ENCODE assay signal across 8 mouse cellular contexts in genomic region chr8:119604398-119604803, GRCm38 (mm10). TPM values are rescaled to one million over a fixed set of nuclear protein-coding genes. Genes with fewer than 3 reads are reported as not detected.
DNase-seq lines count a peak whose midpoint lies in the region; ATAC-seq lines count a peak whose summit lies in the region.

No protein-coding gene starts in this region.

- peak overlapping the region; percentile 86 for H3K4me3 ChIP-seq in heart, embryonic 15.5 days
- peak overlapping the region; percentile 74 for H3K4me3 ChIP-seq in brown adipose tissue, adult 24 weeks (ENCODE audit: insufficient read depth, low read depth, low read length)
- peak overlapping the region; percentile 75 for H3K4me3 ChIP-seq in hindbrain, embryonic 12.5 days
- H3K4me3 ChIP-seq in midbrain, embryonic 11.5 days (ENCODE audit: low read depth, low read length) = peak overlapping the region; percentile 71

- H3K9me3 ChIP-seq in heart, embryonic 15.5 days (replicated peaks) = peaks cover 5% of the 10 kb centered on the region; the same call in 1 of the 2 replicates
- H3K9me3 ChIP-seq in hindbrain, embryonic 12.5 days (replicated peaks) = no peaks in the 10 kb centered on the region
- H3K9me3 ChIP-seq in midbrain, embryonic 11.5 days (ENCODE audit: control insufficient read depth, low read length) = no peaks in the 10 kb centered on the region

- peak overlapping the region; percentile 78 for H3K9ac ChIP-seq in heart, embryonic 15.5 days
- peak overlapping the region; percentile 75 for H3K9ac ChIP-seq in hindbrain, embryonic 12.5 days
- H3K9ac ChIP-seq in midbrain, embryonic 11.5 days (ENCODE audit: low read length) = peak overlapping the region; percentile 81

- H3K36me3 ChIP-seq in heart, embryonic 15.5 days = peaks cover 28% of the 10 kb centered on the region
- peaks cover 33% of the 10 kb centered on the region for H3K36me3 ChIP-seq in hindbrain, embryonic 12.5 days
- H3K36me3 ChIP-seq in midbrain, embryonic 11.5 days (ENCODE audit: control insufficient read depth, insufficient read depth, low read length) = peaks cover 17% of the 10 kb centered on the region; the same call in 1 of the 2 replicates

- WGBS in heart, embryonic 15.5 days = 14% methylated on average over 12 of the region's 12 CpGs
- WGBS in hindbrain, embryonic 12.5 days = 46% methylated on average over 12 of the region's 12 CpGs
- WGBS in midbrain, embryonic 11.5 days = 52% methylated on average over 12 of the region's 12 CpGs

- peaks cover 15% of the 10 kb centered on the region for H3K4me1 ChIP-seq in heart, embryonic 15.5 days (replicated peaks)
- no peaks in the 10 kb centered on the region for H3K4me1 ChIP-seq in brown adipose tissue, adult 24 weeks (ENCODE audit: control insufficient read depth, insufficient read depth, insufficient read length, low read length)
- peaks cover 12% of the 10 kb centered on the region for H3K4me1 ChIP-seq in hindbrain, embryonic 12.5 days
- H3K4me1 ChIP-seq in midbrain, embryonic 11.5 days (ENCODE audit: control insufficient read depth, insufficient read depth, low read length) = peaks cover 7% of the 10 kb centered on the region

- H3K27ac ChIP-seq in heart, embryonic 15.5 days = peak overlapping the region; percentile 58
- no peak overlapping the region for H3K27ac ChIP-seq in brown adipose tissue, adult 24 weeks (replicated peaks; ENCODE audit: low read depth, low read length)
- H3K27ac ChIP-seq in hindbrain, embryonic 12.5 days = no peak overlapping the region
- H3K27ac ChIP-seq in midbrain, embryonic 11.5 days (ENCODE audit: low read depth, low read length) = no peak overlapping the region

- no peak for DNase-seq in heart, adult 18-20 months
- no peak for DNase-seq in midbrain, embryonic 11.5 days (ENCODE audit: low spot score, missing footprints)
- DNase-seq in layer of hippocampus, adult 8-10 months (ENCODE audit: low spot score in 2 of 2) = no peak
- no peak for DNase-seq in layer of hippocampus, postnatal 36 days
- no peak for DNase-seq in right cerebral cortex, postnatal 10 days (ENCODE audit: low spot score in 2 of 2)

- no peak for ATAC-seq in heart, embryonic 15.5 days (replicated peaks; ENCODE audit: insufficient number of reproducible peaks, insufficient read depth, low FRiP score, low read depth)
- no peak for ATAC-seq in hindbrain, embryonic 12.5 days (ENCODE audit: low FRiP score)
- ATAC-seq in midbrain, embryonic 11.5 days (ENCODE audit: low FRiP score) = no peak

- H3K27me3 ChIP-seq in heart, embryonic 15.5 days = no peaks in the 10 kb centered on the region
- H3K27me3 ChIP-seq in hindbrain, embryonic 12.5 days = no peaks in the 10 kb centered on the region
- no peaks in the 10 kb centered on the region for H3K27me3 ChIP-seq in midbrain, embryonic 11.5 days (ENCODE audit: control insufficient read depth, insufficient read depth, low read length)

- peak overlapping the region; percentile 83 for H3K4me2 ChIP-seq in heart, embryonic 15.5 days
- peak overlapping the region; percentile 77 for H3K4me2 ChIP-seq in hindbrain, embryonic 12.5 days (replicated peaks)
- peak overlapping the region; percentile 86 for H3K4me2 ChIP-seq in midbrain, embryonic 11.5 days

RNA-seq across cellular contexts. Expression of gene Taf1c, which starts 0.6 kb away (rescaled TPM):
- polyA plus RNA-seq in heart, embryonic 15.5 days (2015; fragmentation: Nextera tagmentation; extraction: Ambion mirVana) = 4.1 and 8.8 TPM in 2 replicates
- 1 to 10 TPM; 3.5 to 4.5 TPM for total RNA-seq in heart, adult 18-20 months (2021)
- 0.92 and 1.8 TPM in 2 replicates for polyA plus RNA-seq in brown adipose tissue, adult 24 weeks (2012; ENCODE audit: insufficient read depth, insufficient read length, missing spikeins)
- 13.2 and 14.9 TPM in 2 replicates for polyA plus RNA-seq in hindbrain, embryonic 12.5 days (2016; fragmentation: Nextera tagmentation; extraction: Ambion mirVana)
- 11.1 and 13.4 TPM in 2 replicates for polyA plus RNA-seq in midbrain, embryonic 11.5 days (2014; fragmentation: Nextera tagmentation; extraction: Ambion mirVana)
- total RNA-seq in layer of hippocampus, adult 8-10 months (2022) = 10 to 100 TPM; 10.7 to 11.8 (median 11.5) TPM
- 10 to 100 TPM; 11.5 to 11.7 TPM for total RNA-seq in layer of hippocampus, postnatal 36 days (2021)

RNA-seq across cellular contexts. Expression of gene Adad2, which starts 8.1 kb away (rescaled TPM):
- polyA plus RNA-seq in heart, embryonic 15.5 days (2015; fragmentation: Nextera tagmentation; extraction: Ambion mirVana) = not detected in 2 replicates
- total RNA-seq in heart, adult 18-20 months (2021) = not detected
- polyA plus RNA-seq in brown adipose tissue, adult 24 weeks (2012; ENCODE audit: insufficient read depth, insufficient read length, missing spikeins) = not detected in 2 replicates
- 0.18 TPM in 1 of 2 replicates, not detected in the other for polyA plus RNA-seq in hindbrain, embryonic 12.5 days (2016; fragmentation: Nextera tagmentation; extraction: Ambion mirVana)
- 0.11 and 0.27 TPM in 2 replicates for polyA plus RNA-seq in midbrain, embryonic 11.5 days (2014; fragmentation: Nextera tagmentation; extraction: Ambion mirVana)
- 1 to 10 TPM in 2 of 4 experiments, under 1 TPM in 2; 0.33 to 1.1 (median 0.71) TPM for total RNA-seq in layer of hippocampus, adult 8-10 months (2022)
- under 1 TPM in 1 of 2 experiments, not detected in 1; 0.46 TPM for total RNA-seq in layer of hippocampus, postnatal 36 days (2021)

RNA-seq across cellular contexts. Expression of gene Dnaaf1, which starts 29.4 kb away (rescaled TPM):
- polyA plus RNA-seq in heart, embryonic 15.5 days (2015; fragmentation: Nextera tagmentation; extraction: Ambion mirVana) = 0.16 and 0.27 TPM in 2 replicates
- under 1 TPM in 1 of 2 experiments, not detected in 1; 0.15 TPM for total RNA-seq in heart, adult 18-20 months (2021)
- not detected in 2 replicates for polyA plus RNA-seq in brown adipose tissue, adult 24 weeks (2012; ENCODE audit: insufficient read depth, insufficient read length, missing spikeins)
- polyA plus RNA-seq in hindbrain, embryonic 12.5 days (2016; fragmentation: Nextera tagmentation; extraction: Ambion mirVana) = 0.61 TPM in 2 replicates
- 0.19 TPM in 1 of 2 replicates, not detected in the other for polyA plus RNA-seq in midbrain, embryonic 11.5 days (2014; fragmentation: Nextera tagmentation; extraction: Ambion mirVana)
- total RNA-seq in layer of hippocampus, adult 8-10 months (2022) = under 1 TPM; 0.13 to 0.43 (median 0.17) TPM
- under 1 TPM; 0.12 to 0.18 TPM for total RNA-seq in layer of hippocampus, postnatal 36 days (2021)

RNA-seq across cellular contexts. Expression of gene Hsdl1, which starts 29.4 kb away (rescaled TPM):
- 25.4 and 39.8 TPM in 2 replicates for polyA plus RNA-seq in heart, embryonic 15.5 days (2015; fragmentation: Nextera tagmentation; extraction: Ambion mirVana)
- total RNA-seq in heart, adult 18-20 months (2021) = 10 to 100 TPM; 21.3 to 22.9 TPM
- 7.8 and 9.6 TPM in 2 replicates for polyA plus RNA-seq in brown adipose tissue, adult 24 weeks (2012; ENCODE audit: insufficient read depth, insufficient read length, missing spikeins)
- 85.3 and 91.1 TPM in 2 replicates for polyA plus RNA-seq in hindbrain, embryonic 12.5 days (2016; fragmentation: Nextera tagmentation; extraction: Ambion mirVana)
- polyA plus RNA-seq in midbrain, embryonic 11.5 days (2014; fragmentation: Nextera tagmentation; extraction: Ambion mirVana) = 76.2 and 86.7 TPM in 2 replicates
- 10 to 100 TPM; 43.8 to 51.8 (median 49.7) TPM for total RNA-seq in layer of hippocampus, adult 8-10 months (2022)
- 10 to 100 TPM; 39.8 to 42.0 TPM for total RNA-seq in layer of hippocampus, postnatal 36 days (2021)

RNA-seq across cellular contexts. Expression of gene Kcng4, which starts 31.1 kb away (rescaled TPM):
- 0.05 TPM in 1 of 2 replicates, not detected in the other for polyA plus RNA-seq in heart, embryonic 15.5 days (2015; fragmentation: Nextera tagmentation; extraction: Ambion mirVana)
- under 1 TPM in 1 of 2 experiments, not detected in 1; 0.15 TPM for total RNA-seq in heart, adult 18-20 months (2021)
- polyA plus RNA-seq in brown adipose tissue, adult 24 weeks (2012; ENCODE audit: insufficient read depth, insufficient read length, missing spikeins) = 1.9 TPM in 2 replicates
- 0.22 TPM in 1 of 2 replicates, not detected in the other for polyA plus RNA-seq in hindbrain, embryonic 12.5 days (2016; fragmentation: Nextera tagmentation; extraction: Ambion mirVana)
- polyA plus RNA-seq in midbrain, embryonic 11.5 days (2014; fragmentation: Nextera tagmentation; extraction: Ambion mirVana) = 0.15 and 0.18 TPM in 2 replicates
- 1 to 10 TPM; 1.7 to 3.8 (median 2.8) TPM for total RNA-seq in layer of hippocampus, adult 8-10 months (2022)
- total RNA-seq in layer of hippocampus, postnatal 36 days (2021) = 1 to 10 TPM; 3.6 to 3.7 TPM
